Mouse (Mus musculus) brown adipose tissue, adult 24 weeks (tissue): ENCODE data around the gene Erbb2. TPM values are rescaled to one million over a fixed set of nuclear protein-coding genes. Genes with fewer than 3 reads are reported as not detected.
A peak's percentile ranks its signal among the peaks of the same experiment; 100 is the strongest.

Source experiments
- H3K27ac ChIP-seq: fragments of 200-500 bp; replicated peaks from 2 replicates; pipeline ENCODE4 v1.5.1; 2012; ENCODE audit warnings: low read depth, mild to moderate bottlenecking, low read length
- H3K4me1 ChIP-seq: fragments of 200-500 bp; 2 replicates; pipeline ENCODE4 v1.6.1; 2012; ENCODE audit warnings: low read length, mixed read lengths; ENCODE audit not compliant: control insufficient read depth, insufficient read depth, insufficient read length
- H3K4me3 ChIP-seq: fragments of 200-500 bp; 2 replicates; pipeline ENCODE4 v1.5.1; 2012; ENCODE audit warnings: low read depth, mild to moderate bottlenecking, low read length, moderate library complexity; ENCODE audit not compliant: insufficient read depth
- polyA plus RNA-seq: library from polyadenylated mRNA; stranded (reverse); fragments of >200 nt; gene quantifications from 2 replicates; pipeline ENCODE4 v1.2.4, GENCODE M21; 2012; ENCODE audit not compliant: missing spikeins, insufficient read depth, insufficient read length

The Erbb2 gene
- 0.50 and 1.9 TPM in 2 replicates for polyA plus RNA-seq

DNA sequence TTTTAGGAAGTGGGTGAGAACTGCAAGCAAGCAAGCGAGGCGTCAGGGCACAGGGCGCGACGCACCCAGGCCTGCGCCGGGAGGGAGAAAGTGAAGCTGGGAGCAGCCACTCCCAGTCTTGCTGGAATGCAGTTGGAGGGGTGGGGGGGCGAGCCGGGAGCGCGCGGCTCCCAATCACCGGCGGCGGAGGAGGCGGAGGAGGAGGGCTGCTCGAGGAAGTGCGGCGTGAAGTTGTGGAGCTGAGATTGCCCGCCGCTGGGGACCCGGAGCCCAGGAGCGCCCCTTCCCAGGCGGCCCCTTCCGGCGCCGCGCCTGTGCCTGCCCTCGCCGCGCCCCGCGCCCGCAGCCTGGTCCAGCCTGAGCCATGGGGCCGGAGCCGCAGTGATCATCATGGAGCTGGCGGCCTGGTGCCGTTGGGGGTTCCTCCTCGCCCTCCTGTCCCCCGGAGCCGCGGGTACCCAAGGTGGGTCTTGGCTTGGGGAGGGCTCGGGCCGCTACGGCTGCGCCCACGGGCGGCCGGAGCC is at the start of gene Erbb2:
Gene Erbb2, plus strand, starts transcription at position 198 of the 524 bp plus-strand sequence.
- peak within 1 kb of the TSS; percentile 88 for H3K4me3 ChIP-seq
- peak within 1 kb of the TSS; percentile 60 for H3K27ac ChIP-seq
- H3K4me1 ChIP-seq, result peaks cover 16% of the 10 kb centered on the region

DNA sequence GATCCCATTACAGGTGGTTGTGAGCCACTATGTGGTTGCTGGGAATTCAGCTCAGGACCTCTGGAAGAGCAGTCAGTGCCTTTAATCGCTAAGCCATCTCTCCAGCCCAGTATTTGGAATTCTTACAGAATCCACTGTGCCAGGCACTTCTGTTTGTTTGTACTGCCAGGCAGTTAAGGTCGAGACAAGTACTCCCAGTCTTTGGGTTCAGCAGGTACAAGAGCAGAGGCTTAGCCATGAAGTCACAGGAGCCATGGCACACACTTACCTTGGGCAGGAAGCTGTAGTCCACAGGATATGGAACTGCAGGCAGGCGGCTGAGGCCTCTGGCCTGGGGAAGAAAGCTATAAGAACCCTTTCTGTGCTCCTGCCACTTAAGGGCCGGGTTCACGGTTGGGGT is 48.5 kb upstream of the Erbb2 start:
- Histone ChIP-seq H3K4me3 (no peak overlapping the region), H3K27ac (no peak overlapping the region), H3K4me1 (peaks cover 21% of the 10 kb centered on the region)

DNA sequence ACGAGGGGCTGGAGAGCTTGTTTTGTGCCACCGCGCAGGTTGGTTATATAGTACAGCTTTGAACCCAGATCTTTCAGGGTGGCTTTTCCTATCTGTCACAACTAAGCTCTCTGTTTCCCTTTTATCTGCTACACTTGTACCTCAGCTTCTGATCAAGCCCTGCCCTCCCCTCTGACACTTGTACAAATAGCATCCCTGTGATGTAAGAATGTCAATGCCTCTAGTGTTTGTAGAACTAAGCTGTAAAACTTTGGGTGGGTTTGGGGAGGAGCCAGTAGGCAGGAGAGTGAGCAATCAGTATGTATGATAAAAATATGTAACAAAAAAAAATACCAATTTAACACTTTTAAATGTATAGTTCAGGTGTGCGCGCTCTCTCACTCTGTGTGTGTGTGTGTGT is 47.9 kb upstream of the Erbb2 start:
- Histone ChIP-seq H3K4me1 (peaks cover 17% of the 10 kb centered on the region), H3K4me3 (no peak overlapping the region), H3K27ac (no peak overlapping the region)

DNA sequence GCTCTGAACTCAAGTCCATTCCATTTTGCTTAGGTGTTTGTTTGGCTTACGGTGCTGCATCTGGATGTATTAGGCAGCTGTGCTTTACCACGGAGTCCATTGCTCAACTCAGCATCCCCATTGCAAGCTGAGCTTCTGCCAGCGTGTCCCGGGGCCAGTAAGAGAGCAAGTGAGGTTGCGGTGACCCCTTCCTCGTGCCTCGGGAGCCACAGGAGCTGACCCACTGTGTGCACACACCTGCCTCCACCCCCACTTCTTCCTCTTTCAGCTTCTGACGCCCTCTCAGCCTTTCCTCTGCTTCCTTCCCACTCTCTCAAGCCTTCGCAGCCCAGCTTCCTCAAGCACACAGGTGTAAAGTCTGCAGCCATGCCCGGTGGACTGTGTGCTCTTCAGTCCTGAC is 46.0 kb upstream of the Erbb2 start:
- H3K27ac ChIP-seq, result no peak overlapping the region
- H3K4me3 ChIP-seq, result no peak overlapping the region
- H3K4me1 ChIP-seq, result peaks cover 7% of the 10 kb centered on the region

DNA sequence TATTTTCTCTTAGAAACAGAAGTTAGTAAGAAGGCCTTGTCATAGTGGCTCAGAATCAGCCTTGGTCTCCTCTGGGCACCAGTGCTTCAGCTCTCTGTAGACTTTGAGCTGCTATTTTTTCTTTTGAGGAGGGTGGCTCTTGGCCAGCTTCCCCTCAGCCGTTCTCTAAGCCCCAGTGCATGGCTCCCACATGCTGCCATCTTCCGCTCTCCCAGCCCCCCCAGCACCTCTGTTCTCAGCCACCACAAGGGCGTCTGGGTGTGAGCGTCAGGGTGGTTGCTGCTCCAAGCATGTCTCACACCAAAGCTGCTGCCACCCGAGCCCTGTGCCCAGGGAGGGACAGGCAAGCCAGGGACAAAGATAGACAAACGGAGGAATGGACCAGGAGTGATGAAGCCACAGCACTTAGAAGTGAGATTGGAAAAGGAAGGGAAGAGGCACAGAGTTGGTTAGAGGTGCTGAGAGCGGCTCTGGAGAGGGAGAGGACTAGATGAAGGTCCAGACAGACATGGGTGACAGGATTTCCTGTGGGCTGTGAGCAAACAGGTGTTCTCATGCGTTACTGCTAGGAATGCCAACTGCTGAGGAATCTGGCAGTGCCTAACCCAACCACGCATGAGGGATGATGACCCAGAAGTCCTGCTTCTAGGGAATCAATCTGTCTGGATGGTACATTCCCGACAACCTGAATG is 45.0 kb upstream of the Erbb2 start:
- no peak overlapping the region for H3K4me3 ChIP-seq
- H3K27ac ChIP-seq, result no peak overlapping the region
- no peaks in the 10 kb centered on the region; the same call in 1 of the 2 replicates for H3K4me1 ChIP-seq

DNA sequence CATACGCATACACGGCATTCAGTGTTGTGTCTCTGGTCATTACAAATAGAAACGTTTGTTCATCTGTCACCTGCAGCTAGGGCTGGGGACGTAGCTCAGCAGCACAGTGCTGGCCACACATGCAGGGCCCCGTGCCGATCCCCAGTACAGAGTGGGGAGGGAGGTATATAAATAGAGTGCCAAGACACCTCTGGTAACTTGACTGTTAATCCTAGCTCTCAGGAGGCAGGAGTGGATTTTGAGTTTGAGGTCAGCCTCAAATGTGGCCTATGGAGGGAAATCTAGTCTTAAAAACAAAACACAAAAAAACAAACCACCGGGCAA is 44.4 kb upstream of the Erbb2 start:
- no peak overlapping the region for H3K4me3 ChIP-seq
- no peaks in the 10 kb centered on the region; the same call in 1 of the 2 replicates for H3K4me1 ChIP-seq
- H3K27ac ChIP-seq, result no peak overlapping the region

DNA sequence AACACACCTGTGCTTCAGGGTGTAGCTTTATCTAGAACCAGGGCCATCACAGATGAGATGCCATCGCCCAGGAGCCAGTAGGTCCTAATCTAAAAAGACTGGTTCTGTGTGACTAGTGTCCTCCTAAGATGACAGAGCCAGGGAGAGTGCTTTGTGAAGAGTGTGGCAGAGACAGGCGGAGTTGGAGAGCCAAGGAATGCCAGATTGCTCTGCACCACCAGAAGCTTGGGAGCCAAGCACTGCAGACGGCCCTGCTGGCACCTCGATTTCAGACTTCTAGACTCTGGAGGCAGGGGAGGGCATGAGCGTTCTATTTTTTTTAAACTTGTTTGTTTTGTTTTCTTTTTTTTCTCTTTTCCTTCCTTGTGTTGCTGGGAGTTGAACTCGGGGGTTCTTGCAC is 42.9 kb upstream of the Erbb2 start:
- Histone ChIP-seq H3K4me1 (no peaks in the 10 kb centered on the region; the same call in 1 of the 2 replicates), H3K27ac (no peak overlapping the region), H3K4me3 (no peak overlapping the region)

DNA sequence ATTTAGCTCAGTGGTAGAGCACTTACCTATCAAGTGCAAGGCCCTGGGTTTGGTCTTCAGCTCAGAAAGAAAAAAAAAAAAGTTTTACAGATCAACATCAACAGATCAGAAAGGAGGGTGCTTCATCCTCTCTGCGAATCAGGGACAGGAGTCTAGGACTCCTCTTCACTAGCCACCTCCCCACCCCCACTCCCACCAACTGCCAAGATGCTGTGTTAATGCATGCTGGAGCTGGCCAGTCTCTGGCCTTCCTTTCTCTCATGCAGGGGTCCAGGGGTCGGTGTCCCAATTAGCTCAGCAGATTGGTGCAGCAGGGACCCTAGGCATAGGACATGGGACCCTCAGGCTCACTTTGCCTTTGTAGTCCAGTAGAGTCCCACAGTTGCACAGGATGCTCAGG is 41.7 kb upstream of the Erbb2 start:
- H3K4me1 ChIP-seq, result no peaks in the 10 kb centered on the region; the same call in 1 of the 2 replicates
- no peak overlapping the region for H3K27ac ChIP-seq
- no peak overlapping the region for H3K4me3 ChIP-seq

DNA sequence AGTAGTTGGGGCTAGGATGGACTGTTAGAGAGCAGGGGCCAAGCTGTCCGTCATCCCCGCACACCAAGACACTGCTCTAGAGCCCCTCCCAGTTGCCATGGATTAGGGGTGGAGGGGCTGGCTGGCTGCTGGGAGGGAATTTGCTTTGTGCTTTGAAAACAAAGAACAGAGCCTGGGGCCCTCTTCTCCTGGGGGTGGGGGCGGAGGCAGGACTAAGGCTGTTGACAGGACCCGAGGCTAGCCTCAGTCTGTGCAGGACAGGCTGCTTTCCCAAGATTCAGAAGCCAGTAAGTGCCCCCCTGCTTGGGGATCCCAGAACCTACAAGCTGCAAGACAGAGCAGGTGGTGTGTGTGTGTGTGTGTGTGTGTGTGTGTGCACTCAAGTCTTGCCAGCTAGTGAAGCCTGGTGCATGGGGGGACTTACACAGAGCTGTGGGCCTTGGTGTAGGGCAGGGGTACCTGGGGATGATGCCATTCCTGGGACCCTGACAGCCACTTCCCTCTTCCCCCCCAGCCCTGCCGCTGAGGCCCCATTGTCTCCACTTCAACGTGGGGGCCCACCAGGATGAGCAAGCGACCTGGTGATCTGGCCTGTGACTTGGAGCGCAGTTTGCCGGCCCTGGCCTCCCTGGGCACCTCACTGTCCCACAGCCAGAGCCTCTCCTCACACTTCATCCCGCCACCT is 40.6 kb upstream of the Erbb2 start:
- no peak overlapping the region for H3K4me3 ChIP-seq
- H3K4me1 ChIP-seq, result no peaks in the 10 kb centered on the region; the same call in 1 of the 2 replicates
- H3K27ac ChIP-seq, result no peak overlapping the region

DNA sequence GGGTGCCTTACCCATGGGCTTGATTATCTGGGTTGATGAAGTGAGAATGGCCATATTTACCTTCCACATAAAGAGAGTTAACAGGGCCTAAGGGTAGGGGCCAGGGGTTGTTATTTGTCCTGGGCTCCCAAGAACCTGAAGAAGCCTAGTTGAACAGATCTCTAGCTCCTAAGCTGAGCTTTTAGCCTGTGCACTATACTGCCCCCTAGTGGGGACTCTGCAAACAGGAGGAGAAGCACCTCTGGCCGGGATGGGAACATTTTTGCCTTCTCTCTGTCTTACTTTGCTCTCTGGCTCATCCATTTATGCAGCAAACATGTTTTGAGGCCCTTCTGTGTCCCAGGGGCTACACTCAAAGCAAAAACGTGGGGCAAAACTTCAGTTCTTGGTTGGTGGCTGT is 39.9 kb upstream of the Erbb2 start:
- H3K27ac ChIP-seq, result no peak overlapping the region
- H3K4me3 ChIP-seq, result no peak overlapping the region
- H3K4me1 ChIP-seq, result no peaks in the 10 kb centered on the region

DNA sequence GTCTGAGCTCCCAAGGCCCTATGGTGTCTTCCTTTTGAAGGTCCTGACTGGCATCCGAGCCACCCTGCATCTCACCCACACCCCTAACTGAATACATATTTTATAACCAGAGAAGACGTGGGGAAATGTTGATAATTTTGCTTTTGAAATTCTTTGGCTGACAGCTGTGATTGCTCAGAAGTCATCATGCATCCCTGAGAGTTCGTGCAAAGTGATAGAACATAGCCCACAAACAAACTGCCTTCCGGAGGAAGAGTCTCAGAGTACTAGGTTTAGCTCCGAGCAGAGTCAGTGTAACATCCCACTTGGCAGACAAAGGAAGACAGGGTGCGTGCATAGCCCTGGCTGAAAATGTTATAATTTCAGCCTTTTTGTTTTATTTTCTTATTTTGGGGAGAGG is 39.0 kb upstream of the Erbb2 start:
- H3K4me3 ChIP-seq, result no peak overlapping the region
- no peaks in the 10 kb centered on the region for H3K4me1 ChIP-seq
- H3K27ac ChIP-seq, result no peak overlapping the region

DNA sequence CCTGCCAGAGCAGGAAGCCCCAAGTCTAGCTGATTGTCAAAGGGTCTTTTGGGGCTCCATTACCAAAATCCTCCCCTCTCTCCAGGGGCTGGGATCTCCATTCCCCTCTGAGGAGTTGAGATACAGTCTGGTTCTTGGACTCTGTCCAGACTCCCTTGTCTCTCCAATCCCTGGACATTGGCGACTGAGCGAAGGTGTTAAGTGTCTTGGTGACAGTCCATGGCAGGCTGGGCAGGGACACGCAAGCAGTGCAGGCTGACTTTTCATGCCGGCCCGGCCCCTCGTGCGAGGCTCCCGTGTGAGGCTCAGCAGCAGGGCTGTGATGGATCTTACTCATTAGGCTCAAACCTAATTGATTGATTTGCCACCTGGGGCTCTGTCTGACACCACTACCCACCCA is 38.0 kb upstream of the Erbb2 start:
- Histone ChIP-seq H3K4me3 (no peak overlapping the region), H3K4me1 (no peaks in the 10 kb centered on the region), H3K27ac (no peak overlapping the region)

DNA sequence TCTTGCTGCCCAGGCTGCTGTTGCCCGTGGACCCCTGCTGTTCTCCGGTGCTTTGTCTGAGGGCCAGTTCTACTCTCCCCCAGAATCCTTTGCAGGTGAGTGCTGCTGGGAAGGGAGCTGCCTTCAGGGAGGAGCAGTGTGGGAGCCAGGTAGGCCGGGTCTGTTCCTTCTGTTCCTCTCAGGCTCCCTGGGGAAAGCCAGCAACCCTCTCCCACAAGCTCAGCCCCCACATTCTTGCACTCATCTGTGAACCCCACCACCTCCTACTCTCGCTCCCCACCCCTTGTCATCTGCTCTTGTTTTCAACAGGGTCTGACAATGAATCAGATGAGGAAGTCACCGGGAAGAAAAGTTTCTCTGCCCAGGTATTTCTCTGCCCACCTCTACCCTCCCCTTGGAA is 35.5 kb upstream of the Erbb2 start:
- Histone ChIP-seq H3K4me3 (no peak overlapping the region), H3K4me1 (no peaks in the 10 kb centered on the region), H3K27ac (no peak overlapping the region)

DNA sequence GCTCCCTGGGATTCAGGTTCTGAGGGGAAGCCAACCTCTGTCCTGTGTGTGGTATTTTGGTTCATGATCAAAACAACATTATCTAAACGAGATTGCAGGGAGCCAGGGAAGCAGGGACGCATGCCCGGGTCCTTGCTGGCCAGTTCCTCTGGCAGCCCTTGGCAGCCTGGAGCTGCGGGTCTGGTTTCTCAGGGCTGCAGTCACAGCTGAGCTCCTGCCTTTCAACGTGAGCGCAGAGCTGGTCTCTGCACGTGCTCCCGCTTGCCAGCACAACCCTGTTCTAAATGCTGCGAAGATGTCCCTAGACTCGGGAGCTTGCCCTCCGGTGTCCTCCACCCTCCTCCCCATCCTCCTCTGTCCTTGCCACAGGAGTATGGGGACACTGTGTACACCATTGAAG is 34.5 kb upstream of the Erbb2 start:
- no peak overlapping the region for H3K27ac ChIP-seq
- no peaks in the 10 kb centered on the region for H3K4me1 ChIP-seq
- no peak overlapping the region for H3K4me3 ChIP-seq

DNA sequence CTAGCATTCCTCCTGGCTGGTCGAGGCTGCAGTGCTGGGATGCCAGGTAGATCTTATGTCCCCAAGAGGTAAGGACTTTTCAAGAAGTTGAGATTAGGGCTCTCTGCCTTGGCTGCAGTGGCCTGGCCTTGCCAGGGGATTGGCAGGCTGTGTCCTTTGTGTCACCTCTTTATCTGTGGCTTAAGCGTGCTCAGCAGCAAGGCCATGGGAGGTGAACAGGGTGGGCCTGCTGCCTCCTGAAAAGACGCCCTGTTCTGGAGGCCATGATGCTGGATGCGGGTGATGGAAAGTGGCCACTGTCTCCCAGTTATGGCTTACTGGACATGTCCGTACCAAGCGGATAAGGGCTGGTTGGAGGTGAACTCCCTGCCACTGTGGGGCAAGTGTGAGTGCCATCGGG is 32.9 kb upstream of the Erbb2 start:
- H3K4me3 ChIP-seq, result no peak overlapping the region
- H3K4me1 ChIP-seq, result no peaks in the 10 kb centered on the region
- H3K27ac ChIP-seq, result no peak overlapping the region

DNA sequence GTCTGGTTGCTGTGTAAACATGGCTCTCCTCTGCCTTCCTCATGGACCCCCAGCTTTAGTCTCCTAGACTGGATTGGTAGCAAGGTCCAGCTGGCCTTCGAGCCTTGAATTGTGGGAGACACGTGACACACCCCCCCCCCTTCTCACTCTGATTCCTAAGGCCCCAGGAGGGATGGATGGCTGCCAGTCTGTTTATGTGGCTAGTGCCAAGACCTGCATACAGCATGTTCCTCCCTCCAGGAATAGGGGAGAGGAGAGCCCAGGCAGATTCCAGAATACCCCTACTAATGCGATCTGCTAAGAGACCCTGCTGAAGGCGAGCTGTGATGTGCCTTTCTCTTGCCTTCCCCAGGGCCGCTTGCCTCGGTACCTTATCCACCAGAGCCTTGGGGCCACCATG is 32.2 kb upstream of the Erbb2 start:
- Histone ChIP-seq H3K4me1 (no peaks in the 10 kb centered on the region), H3K27ac (no peak overlapping the region), H3K4me3 (no peak overlapping the region)
